Mouse (Mus musculus) mature B cell (primary cell): ENCODE results near the gene Zcrb1.
"Not testable (repeated sequence)": the region's sequence is repeated elsewhere in the genome, so short reads cannot be mapped to it uniquely, and the experiment has no call there.

Experiments
- in situ Hi-C: fragments of 300-500 bp; cut with MboI; formaldehyde crosslinking; loops from 2 replicates; pipeline ENCODE4 v1.14.3; 2019

The Zcrb1 gene

DNA sequence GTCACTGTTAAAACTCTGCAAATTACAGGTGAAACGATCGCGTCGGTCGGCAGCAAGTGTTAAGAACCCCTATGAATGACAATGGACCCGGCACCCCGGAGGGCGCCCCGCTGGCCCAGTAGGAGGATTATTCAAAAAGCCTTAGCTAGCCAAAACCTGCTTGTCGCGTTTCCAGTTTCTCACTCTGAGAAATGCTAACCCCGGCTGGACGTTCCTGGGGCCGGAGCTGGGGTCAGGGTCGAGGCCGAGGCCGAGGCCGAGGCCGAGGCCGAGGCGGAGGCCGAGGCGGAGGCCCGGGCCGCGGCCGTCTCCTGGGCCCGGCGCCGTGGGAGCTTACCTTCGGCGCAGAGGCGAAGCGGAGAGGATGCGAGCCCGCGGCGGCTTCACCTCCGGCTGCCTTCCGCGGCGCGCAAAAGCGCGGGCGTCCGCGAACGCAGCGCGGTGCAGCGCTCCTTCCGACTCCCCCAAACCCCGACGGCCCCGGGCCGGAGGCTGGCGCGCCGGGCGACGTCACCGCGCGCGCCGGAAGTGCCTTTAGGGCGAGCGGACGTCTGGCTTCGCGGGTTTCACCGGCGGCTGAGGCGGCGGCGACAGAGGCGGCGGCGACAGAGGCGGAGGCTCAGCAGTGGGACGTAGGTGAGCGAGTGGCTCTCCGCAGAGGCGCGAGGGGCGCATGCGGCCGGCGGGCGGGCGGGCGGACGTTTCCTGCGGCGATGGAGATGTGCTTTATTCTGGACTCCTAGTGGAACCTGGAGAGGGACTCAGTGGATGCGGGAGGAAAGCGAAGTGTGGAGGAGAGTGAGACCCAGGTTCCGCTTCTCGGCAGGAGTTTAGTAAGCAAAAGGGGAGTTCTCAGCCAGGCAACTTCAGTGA is at the start of gene Zcrb1, which contains the start of gene Pphln1:
Zcrb1 (minus strand) TSS at position 509 of the 873 bp plus-strand sequence.
Pphln1 (plus strand) TSS at position 525 of the 873 bp plus-strand sequence.
- in situ Hi-C loops = no loop called here

DNA sequence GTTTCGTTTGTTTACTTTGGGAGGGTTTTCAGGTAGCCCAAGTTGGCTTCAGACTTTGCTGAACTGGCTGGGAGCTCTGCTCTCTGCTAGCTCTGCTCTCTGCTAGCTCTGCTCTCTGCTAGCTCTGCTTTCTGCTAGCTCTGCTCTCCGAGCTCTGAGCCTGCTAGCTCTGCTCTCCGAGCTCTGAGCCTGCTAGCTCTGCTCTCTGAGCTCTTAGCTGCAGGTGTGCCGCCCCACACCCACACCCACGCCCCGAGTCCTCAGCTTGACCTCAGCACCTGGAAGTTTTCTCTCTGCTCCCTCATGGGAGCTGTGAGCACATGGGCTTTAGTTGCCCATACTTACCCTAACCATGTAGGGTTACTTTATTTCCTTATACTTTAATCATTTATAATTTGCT is 45.5 kb upstream of the Zcrb1 start:
- in situ Hi-C loops = no loop called here

DNA sequence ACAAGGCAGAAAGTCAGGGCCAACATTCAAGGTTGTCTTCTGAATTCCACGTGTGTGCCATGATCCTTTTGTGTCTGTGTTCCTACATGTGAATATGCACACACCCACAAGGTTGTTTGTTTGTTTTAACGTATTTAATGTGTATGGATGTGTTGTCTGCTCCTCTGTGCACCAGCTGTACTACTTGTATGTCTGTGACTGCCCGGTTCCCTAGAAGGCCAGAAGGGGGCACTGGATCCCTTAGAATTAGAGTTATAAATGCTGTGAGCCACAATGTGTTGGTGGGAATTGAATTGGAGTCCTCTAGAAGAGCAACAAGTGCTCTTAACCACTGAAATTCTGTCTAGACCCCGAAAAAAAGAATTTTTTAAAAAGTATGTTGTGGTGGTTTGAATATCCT is 44.1 kb upstream of the Zcrb1 start:
- in situ Hi-C loops = no loop called here

DNA sequence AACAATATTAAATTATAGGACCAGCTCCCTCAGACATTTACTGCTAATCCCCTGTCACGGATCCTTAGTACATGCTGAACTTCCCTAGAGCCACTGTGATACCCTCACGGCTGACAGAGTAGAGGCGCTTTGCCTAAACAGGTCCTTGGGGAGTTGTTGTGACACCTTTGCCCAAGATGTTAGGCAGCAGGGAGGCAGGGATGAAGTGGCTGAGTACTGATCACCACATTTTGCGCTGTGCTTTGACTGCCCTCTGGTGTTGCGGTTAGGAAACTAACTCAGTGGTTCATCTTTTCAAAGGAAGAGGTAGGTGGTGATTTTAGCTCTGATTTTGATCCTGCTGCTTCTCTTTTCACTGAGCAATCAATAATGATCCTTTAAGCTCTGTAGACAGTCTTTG is 40.5 kb upstream of the Zcrb1 start:
- in situ Hi-C loops = no loop called here

DNA sequence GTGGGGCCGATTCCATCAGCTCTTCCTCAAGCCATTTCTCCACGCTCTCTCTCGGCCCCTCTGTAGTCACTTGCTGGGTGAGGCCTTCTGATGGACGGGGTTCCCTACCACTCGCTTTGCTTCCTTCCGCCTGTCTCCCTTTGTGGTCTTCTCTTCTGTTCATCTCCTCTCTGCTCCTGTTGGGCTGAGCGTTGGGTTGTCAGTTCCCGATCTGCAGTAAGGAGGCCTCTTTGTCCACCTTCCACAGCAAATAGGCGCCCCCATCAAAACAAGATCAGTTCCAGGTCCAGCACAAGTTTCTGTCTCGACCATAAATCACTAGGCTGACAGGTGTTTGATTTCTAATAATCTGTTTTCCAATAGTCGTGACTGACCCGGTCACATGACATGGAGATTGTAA is 37.9 kb upstream of the Zcrb1 start:
- in situ Hi-C loops = no loop called here

DNA sequence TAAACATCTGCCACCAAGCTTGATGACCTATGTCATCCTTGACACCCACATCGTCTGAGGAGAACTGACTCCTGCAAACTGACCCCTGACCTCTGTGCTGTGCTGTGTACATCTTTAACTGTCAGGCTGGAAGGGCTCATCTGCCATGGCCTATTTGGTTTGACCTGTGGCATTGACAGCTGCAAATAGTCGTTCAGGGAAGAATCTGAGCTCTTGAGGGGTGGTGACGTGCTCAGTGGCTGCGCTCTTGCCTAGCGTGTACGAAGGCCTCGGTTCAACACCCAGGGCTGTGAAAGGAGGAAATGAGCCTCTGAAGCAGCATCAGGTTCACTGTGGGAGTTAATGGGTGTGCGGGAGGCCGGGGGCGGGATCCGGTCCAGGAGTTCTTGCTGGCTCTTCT is 35.7 kb upstream of the Zcrb1 start:
- in situ Hi-C loops = no loop called here

DNA sequence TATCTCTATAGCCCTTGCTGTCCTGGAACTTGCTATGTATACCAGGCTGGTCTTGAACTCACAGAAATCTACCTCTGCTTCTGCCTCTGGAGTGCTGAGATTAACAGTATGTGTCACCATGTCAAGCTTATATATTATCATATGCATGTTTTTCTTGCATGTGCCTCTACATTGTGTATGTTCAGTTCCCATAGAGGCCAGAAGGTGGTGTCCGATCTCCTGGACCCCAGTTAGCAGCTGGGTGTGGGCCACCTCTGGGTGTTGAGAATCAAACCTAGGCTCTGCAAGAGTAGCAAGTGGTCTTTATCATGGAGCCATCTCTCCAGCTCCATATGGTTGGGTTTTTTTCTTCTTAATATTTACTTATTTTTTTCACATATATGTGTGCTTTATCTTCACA is 24.4 kb upstream of the Zcrb1 start:
- in situ Hi-C loops = no loop called here

DNA sequence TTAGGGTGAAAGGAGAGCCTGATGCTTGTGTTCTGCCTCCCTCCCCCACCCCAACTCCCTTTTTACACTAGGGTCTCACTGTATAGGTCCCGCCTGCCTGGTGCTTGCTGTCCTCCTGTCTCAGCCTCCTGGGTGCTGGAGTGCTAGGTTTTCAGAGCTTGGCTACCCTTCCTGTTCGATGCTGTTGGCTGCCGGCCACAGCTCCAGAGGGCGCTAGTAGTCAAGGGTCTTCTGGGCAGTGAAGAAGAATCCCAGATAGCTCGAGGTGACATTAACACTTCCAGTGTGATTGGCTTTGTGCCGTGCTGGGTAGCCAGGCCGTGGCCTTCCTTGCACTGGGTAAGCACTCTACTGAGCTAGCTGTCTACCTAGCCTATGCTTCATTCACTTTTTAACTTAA is 22.5 kb upstream of the Zcrb1 start:
- in situ Hi-C loops = no loop called here

DNA sequence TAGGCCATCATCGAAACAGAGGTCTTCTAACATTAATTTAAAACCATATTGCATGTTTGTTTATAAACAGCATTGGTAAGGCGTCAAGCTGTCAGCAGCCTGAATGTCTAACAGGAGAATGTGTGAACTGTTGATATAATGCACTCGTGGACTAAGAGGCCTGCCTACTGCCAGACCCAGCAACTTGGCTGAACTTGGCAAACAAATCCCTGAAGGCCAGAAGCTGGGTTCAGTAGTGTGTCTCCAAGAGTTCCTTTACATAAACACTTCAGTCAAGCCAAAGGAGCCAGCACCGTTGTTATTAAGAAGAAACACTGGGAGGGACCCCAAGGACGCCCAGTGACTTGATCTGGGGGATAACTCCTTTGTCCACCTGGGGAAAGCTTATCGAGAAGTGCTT is 18.2 kb upstream of the Zcrb1 start:
- in situ Hi-C loops = no loop called here

DNA sequence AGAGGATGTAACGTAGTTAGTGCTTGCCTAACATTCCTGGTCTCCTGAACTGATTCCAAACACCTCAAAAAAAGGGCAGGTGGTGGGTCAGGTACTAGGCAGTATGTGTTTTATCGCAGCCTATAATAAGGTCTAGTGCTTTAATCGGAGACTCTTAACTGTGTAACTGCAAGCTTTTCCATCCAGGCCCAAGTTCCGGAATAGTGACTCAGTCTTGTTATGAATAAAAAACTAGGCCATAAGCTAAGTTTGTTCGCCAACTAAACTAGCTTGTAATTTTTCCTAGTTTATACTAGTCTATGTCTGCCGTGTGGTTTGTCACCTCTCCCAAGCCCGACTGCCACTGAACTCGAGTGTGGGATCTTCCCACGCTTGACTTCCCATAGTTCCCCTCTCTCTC is 16.3 kb upstream of the Zcrb1 start:
- in situ Hi-C loops = no loop called here

DNA sequence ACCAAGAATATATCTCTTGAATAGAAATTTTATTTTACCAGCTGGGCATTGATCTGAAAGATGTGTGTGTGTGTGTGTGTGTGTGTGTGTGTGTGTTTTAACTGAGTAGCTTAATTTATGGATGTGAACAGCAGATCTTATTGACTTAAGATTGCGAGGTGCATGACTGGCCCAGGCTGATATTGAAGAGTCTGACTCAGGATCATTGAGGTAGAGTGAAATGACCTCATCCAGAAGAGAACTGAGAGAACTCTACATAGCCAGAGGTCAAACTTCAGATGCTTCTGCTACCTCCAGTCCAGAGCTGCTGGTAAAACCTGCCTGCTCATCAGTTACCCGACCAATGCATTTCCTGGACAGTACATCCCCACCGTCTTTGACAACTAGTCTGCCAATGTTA is 14.3 kb upstream of the Zcrb1 start:
- in situ Hi-C loops = no loop called here

DNA sequence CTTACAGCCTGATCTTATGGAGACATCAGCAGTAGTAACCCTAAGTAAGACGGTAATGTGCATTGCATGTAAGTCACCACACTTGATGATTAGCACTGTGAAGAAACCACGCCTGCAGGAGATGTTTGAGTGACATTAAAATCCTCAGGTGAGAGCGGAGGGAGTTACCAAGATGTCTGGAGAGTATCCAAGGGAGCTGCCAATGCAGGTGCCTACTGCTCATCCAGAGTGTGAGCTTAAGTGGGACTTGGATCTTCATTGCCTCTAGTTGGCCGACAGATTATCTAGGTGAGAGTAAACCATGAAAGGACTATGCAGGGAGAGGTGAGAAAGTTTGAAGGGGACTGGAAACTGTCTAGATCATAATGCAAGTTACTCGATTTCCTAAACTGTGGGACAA is 8.4 kb upstream of the Zcrb1 start:
- in situ Hi-C loops = no loop called here

DNA sequence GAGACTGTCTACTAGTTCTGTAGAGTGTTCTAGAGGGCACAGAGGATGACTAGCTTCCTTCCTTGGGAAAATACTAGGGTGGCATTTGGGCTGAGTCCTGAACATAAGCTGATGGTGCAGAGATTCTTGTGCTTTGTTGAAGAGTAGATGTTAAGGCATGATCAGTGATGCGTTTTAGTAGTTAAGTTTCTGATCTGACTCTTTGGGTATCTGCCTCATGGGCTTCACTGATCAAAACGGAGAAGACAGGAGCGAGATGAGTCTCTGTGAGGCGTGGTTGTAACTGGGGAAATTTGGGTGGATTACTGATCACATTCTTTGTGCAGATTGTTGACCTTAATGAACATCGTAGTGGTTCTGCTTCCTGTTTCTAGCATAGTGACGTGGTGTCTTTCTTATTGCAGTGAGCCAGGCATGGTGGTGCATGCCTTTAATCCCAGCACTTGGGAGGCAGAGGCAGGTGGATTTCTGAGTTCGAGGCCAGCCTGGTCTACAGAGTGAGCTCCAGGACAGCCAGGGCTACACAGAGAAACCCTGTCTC is 7.4 kb upstream of the Zcrb1 start:
- in situ Hi-C loops = no loop called here

DNA sequence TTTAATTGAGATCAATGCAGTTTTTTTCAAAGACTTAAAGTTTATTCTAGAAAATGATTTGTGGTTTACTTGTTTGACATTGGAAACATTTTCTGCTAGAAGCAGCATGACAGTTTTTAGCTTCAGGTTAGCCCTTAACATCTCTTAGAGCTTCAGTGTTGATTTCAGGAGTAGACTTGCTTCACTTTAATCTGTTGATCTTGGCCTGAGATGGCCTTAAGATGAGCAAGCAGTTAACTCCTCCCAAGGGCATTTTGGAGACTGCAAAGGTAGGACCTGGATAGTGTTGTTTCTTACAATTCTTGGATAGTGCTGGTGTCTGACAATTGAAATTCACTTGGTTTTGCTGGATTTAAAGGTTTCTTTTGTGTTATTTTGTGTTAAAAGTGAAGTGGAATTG is 6.7 kb upstream of the Zcrb1 start:
- in situ Hi-C loops = no loop called here

DNA sequence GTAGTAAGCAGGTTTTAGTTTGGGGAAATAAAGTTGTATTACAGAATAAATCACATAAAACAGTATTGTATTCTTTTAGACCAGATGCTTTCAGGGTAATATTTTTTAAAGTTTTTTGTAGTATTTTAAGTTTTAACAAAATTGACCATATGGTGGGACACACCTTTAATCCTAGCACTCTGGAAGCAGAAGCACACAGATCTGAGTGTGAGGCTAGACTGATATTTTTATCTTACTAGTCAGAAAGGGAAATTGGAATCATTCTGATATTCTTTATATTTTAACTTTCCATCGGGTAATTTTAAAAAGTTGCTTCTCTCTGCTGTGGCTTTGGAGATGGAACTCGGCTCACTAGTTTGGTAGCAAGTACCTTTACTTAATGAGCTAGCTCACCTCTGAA is 4.6 kb upstream of the Zcrb1 start:
- in situ Hi-C loops = no loop called here

DNA sequence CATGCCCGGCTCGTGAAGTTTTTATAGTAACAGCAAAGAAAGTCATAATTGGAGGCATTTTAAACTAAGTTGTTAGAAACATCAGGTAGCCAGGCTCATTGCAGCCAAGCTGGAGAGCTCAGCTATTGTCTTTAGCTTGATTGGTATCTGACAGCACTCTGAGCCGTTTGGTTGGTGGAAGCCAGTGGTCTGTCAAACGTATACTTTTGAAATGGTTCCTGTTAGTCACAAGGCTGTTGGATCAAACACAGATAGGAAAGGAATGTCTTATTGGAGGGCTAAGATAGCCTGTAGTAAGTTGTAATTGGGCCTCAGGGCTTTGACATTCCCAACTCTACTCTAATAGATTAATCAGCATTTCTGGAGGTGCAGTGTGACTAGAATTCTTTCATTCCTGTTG is 3.3 kb upstream of the Zcrb1 start:
- in situ Hi-C loops = no loop called here

DNA sequence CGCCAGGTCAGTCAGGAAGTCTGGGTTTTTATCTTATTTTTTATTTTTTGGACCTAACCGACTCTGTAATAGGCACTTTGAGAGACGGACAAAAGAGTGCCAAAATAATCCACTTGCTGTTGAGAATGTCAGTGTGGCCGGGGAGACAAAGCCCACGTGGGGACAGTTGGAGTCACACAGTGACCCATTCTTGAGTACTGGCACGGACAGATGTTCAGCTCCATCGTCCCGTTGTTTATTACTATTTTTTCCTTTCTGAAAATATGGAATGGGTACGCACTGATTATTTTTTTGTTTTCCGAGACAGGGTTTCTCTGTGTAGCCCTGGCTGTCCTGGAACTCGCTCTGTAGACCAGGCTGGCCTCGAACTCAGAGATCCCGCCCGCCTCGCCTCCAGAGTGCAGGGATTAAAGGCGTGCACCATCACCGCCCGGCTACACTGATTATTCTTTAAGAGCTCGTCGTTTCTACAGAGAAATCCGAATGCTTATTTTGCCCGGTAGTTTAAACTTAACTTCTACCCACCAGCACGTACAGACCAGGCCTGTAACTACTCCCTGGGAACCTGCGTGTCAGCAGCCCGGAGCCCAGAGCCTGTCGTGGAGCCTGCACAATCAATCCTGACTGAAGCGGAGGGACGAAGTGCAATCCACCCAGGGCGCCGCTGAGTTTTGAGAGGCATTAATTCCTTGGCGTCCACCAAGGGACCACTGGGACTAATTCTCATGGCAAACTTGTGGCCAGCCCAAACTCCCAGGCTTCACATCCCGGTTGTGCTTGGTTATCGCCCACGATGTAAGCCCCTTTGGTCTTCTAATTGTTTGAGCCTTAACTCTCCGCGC is 786 bp upstream of the Zcrb1 start:
- in situ Hi-C loops = no loop called here

DNA sequence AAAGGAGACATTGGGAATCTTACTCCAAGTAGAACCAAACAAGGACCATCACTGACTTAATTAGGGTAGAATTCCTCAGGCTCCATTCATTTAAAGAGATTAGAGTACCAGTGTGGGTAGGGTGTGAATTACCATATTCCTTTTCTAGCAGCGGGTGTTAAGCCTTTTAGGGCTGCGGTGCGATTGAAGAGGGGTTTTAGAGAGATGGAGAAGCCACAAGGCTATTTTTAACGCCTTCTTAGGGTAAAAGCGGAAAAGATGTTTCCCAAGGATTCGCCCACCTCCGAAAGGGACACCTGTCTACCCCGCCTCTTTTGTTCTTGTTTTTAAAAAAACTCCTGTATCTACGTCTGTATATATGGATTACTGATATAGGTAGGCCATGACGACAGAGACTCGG is 865 bp downstream of the Zcrb1 start:
- in situ Hi-C loops = no loop called here

DNA sequence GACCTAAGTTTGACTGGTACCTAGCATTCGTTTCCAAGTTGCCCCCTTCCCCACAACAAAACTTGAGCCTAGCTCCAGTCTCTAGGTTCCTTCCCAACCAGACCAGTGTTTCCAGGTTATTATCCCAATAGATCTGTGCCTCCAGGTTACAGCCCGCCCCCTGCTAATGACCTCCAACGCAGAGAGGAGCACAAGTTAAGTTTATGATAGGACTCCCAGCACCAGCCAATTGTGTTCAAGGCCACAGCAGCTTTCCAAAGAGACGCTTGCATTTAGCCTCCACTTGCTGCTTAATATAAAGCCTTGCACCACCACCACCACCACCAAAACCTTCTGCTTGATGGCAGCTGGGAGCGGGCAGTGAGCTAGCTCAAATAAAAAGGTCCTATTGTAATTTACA is 16.8 kb downstream of the Zcrb1 start:
- in situ Hi-C loops = no loop called here

DNA sequence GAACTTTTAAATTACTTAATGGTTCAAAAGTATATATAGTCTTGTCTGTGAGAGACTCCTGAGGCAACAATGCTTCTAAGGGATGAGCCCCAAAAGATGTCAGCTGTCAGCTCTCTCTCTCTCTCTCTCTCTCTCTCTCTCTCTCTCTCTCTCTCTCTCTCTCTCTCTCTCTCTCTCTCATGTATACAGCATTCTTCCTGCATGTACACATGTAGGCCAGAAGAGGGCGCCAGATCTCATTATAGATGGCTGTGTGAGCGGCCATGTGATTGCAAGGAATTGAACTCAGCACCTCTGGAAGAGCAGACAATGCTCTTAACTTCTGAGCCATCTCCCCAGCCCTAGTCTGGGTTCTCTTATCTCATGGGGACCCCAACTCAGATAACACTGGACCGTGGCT is 19.0 kb downstream of the Zcrb1 start:
- in situ Hi-C loops = no loop called here

DNA sequence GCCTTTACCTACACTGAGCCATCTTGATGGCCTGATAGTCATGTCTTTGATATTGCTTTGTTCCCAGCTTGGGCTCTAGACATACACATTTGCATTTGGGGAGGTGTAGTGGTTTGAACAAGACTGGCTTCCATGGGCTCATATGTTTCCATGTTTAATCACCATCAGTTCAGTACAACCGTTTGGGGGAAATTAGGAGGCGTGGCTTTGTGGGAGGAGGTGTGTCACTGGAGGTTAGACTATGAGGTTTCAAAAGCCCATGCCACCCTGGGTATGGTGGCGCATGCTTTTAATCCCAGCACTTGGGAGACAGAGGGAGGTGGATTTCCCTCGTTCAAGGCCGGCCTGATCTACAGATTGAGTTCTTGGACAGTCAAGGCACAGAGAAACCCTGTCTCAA is 22.4 kb downstream of the Zcrb1 start:
- in situ Hi-C loops = no loop called here

DNA sequence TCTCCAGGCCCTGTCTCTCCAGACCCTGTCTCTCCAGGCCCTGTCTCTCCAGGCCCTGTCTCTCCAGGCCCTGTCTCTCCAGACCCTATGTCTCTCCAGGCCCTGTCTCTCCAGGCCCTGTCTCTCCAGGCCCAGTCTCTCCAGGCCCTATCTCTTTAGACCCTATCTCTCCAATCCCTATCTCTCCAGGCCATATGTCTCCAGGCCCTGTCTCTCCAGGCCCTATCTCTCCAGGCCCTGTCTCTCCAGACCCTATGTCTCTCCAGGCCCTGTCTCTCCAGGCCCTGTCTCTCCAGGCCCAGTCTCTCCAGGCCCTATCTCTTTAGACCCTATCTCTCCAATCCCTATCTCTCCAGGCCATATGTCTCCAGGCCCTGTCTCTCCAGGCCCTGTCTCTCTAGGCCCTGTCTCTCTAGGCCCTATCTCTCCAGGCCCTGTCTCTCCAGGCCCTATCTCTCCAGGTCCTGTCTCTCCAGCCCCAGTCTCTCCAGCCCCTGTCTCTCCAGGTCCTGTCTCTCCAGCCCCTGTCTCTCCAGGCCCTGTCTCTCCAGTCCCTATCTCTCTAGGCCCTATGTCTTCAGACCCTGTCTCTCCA is 25.5 kb downstream of the Zcrb1 start:
- in situ Hi-C loops = not testable (repeated sequence)
